Mouse (Mus musculus) erythroblast, embryonic 14.5 days (primary cell): Measurements from ENCODE around the gene Ifrd2. TPM values are rescaled to one million over a fixed set of nuclear protein-coding genes. Genes with fewer than 3 reads are reported as not detected.

ENCODE experiments used
- H3K27me3 ChIP-seq: 2 replicates; pipeline ENCODE4 v1.6.1; 2012; ENCODE audit warnings: inconsistent platforms; ENCODE audit not compliant: control insufficient read depth
- H3K36me3 ChIP-seq: 2 replicates; pipeline ENCODE4 v1.6.1; 2012; ENCODE audit warnings: mild to moderate bottlenecking, inconsistent platforms; ENCODE audit not compliant: control insufficient read depth
- H3K4me1 ChIP-seq: 2 replicates; pipeline ENCODE4 v1.6.1; 2012; ENCODE audit warnings: inconsistent platforms; ENCODE audit not compliant: control insufficient read depth
- H3K4me3 ChIP-seq: replicated peaks from 2 replicates; pipeline ENCODE3; 2012; ENCODE audit warnings: moderate library complexity, mild to moderate bottlenecking, inconsistent platforms
- H3K9me3 ChIP-seq: 2 replicates; pipeline ENCODE4 v1.6.1; 2012; ENCODE audit warnings: low read length, inconsistent platforms, mixed read lengths; ENCODE audit not compliant: control insufficient read depth
- GATA1 ChIP-seq: IDR thresholded peaks from 2 replicates; pipeline ENCODE4 v1.6.1; 2012; ENCODE audit warnings: low read length, inconsistent platforms, mixed read lengths
- TAL1 ChIP-seq: IDR thresholded peaks from 3 replicates; pipeline ENCODE4 v1.6.1; 2012; ENCODE audit warnings: low read length, inconsistent platforms, mixed read lengths
- polyA plus RNA-seq: library from polyadenylated mRNA; stranded (reverse); fragments of >175 nt; gene quantifications from 2 replicates; pipeline ENCODE4 v1.2.3, GENCODE M21; 2012

Gene Ifrd2
- polyA plus RNA-seq, 1 experiment, result 91.3 TPM

- Histone ChIP-seq H3K4me3 (no peak overlapping the region), H3K4me1 (peaks cover 51% of the 10 kb centered on the region), H3K27me3 (no peaks in the 10 kb centered on the region), H3K36me3 (peaks cover 85% of the 10 kb centered on the region), H3K9me3 (no peaks in the 10 kb centered on the region)
- no peak for TF ChIP-seq TAL1
- TF ChIP-seq GATA1, result no peak
These were observed 37.5 kb downstream of the Ifrd2 start for GRCm38 (mm10) chr9:107624951-107625350.

GRCm38 (mm10) chr9:107625351-107626128, 38.1 kb downstream of the Ifrd2 start:
- Histone ChIP-seq H3K27me3 (no peaks in the 10 kb centered on the region), H3K4me3 (no peak overlapping the region), H3K4me1 (peaks cover 56% of the 10 kb centered on the region), H3K36me3 (peaks cover 82% of the 10 kb centered on the region), H3K9me3 (no peaks in the 10 kb centered on the region)
- no peak for TF ChIP-seq GATA1
- TF ChIP-seq TAL1, result no peak

- no peak overlapping the region for H3K4me3 ChIP-seq
- H3K27me3 ChIP-seq, result no peaks in the 10 kb centered on the region
- no peaks in the 10 kb centered on the region for H3K9me3 ChIP-seq
- peaks cover 63% of the 10 kb centered on the region for H3K4me1 ChIP-seq
- TF ChIP-seq TAL1, result no peak
- TF ChIP-seq GATA1, result no peak
- H3K36me3 ChIP-seq, result peaks cover 87% of the 10 kb centered on the region
These were observed 38.9 kb downstream of the Ifrd2 start for GRCm38 (mm10) chr9:107626158-107626843.

GRCm38 (mm10) chr9:107626844-107627277, 39.4 kb downstream of the Ifrd2 start:
- peaks cover 92% of the 10 kb centered on the region for H3K36me3 ChIP-seq

GRCm38 (mm10) chr9:107627387-107628255, 40.2 kb downstream of the Ifrd2 start:
- TF ChIP-seq TAL1, result no peak
- no peak for TF ChIP-seq GATA1
- H3K27me3 ChIP-seq, result no peaks in the 10 kb centered on the region
- H3K36me3 ChIP-seq, result peaks cover 94% of the 10 kb centered on the region
- peaks cover 77% of the 10 kb centered on the region for H3K4me1 ChIP-seq
- H3K9me3 ChIP-seq, result no peaks in the 10 kb centered on the region
- H3K4me3 ChIP-seq, result no peak overlapping the region

More at GRCm38 (mm10) chr9:107626844-107627277, 39.4 kb downstream of the Ifrd2 start:
- no peak overlapping the region for H3K4me3 ChIP-seq
- no peaks in the 10 kb centered on the region for H3K27me3 ChIP-seq
- no peaks in the 10 kb centered on the region for H3K9me3 ChIP-seq
- TF ChIP-seq TAL1, result no peak
- TF ChIP-seq GATA1, result no peak
- peaks cover 69% of the 10 kb centered on the region for H3K4me1 ChIP-seq

- Histone ChIP-seq H3K27me3 (no peaks in the 10 kb centered on the region), H3K36me3 (peaks cover 85% of the 10 kb centered on the region), H3K4me1 (peaks cover 89% of the 10 kb centered on the region)
These were observed 41.4 kb downstream of the Ifrd2 start for GRCm38 (mm10) chr9:107628721-107629410.

GRCm38 (mm10) chr9:107629411-107629730, 41.9 kb downstream of the Ifrd2 start:
- Histone ChIP-seq H3K4me3 (no peak overlapping the region), H3K4me1 (peaks cover 93% of the 10 kb centered on the region), H3K36me3 (peaks cover 80% of the 10 kb centered on the region), H3K9me3 (no peaks in the 10 kb centered on the region), H3K27me3 (no peaks in the 10 kb centered on the region)
- TF ChIP-seq TAL1, result no peak
- TF ChIP-seq GATA1, result no peak

More at GRCm38 (mm10) chr9:107628721-107629410, 41.4 kb downstream of the Ifrd2 start:
- no peak overlapping the region for H3K4me3 ChIP-seq
- TF ChIP-seq GATA1 (no peak), TAL1 (no peak)
- H3K9me3 ChIP-seq, result no peaks in the 10 kb centered on the region

GRCm38 (mm10) chr9:107629901-107630425, 42.5 kb downstream of the Ifrd2 start:
- H3K4me3 ChIP-seq, result no peak overlapping the region
- H3K27me3 ChIP-seq, result no peaks in the 10 kb centered on the region
- TF ChIP-seq TAL1, result no peak
- TF ChIP-seq GATA1, result no peak
- no peaks in the 10 kb centered on the region for H3K9me3 ChIP-seq
- H3K36me3 ChIP-seq, result peaks cover 74% of the 10 kb centered on the region
- peaks cover 93% of the 10 kb centered on the region for H3K4me1 ChIP-seq
